Mouse (Mus musculus) neural tube, embryonic 12.5 days (tissue): ENCODE measurements around the gene Uba5. TPM values are rescaled to one million over a fixed set of nuclear protein-coding genes. Genes with fewer than 3 reads are reported as not detected.

Experiments used
- ATAC-seq: fragments of 200-750 bp; cut with Nextera tagmentation; 2 replicates; pipeline ENCODE4 v1.8.0; 2017; ENCODE audit warnings: low read depth, mild to moderate bottlenecking, moderate TSS enrichment, moderate library complexity; ENCODE audit not compliant: low FRiP score
- H3K27ac ChIP-seq: fragments of 300-500 bp; sonication (generic); 2 replicates; pipeline ENCODE4 v1.5.1; 2016
- H3K27me3 ChIP-seq: fragments of 300-500 bp; sonication (generic); replicated peaks from 2 replicates; pipeline ENCODE4 v1.6.1; 2016; ENCODE audit warnings: mild to moderate bottlenecking
- H3K36me3 ChIP-seq: fragments of 300-500 bp; sonication (generic); 2 replicates; pipeline ENCODE4 v1.6.1; 2016; ENCODE audit warnings: mild to moderate bottlenecking
- H3K4me1 ChIP-seq: fragments of 300-500 bp; sonication (generic); 2 replicates; pipeline ENCODE4 v1.6.1; 2016
- H3K4me2 ChIP-seq: fragments of 300-500 bp; sonication (generic); replicated peaks from 2 replicates; pipeline ENCODE4 v1.6.1; 2016; ENCODE audit warnings: mild to moderate bottlenecking
- H3K4me3 ChIP-seq: fragments of 300-500 bp; sonication (generic); 2 replicates; pipeline ENCODE4 v1.5.1; 2016
- H3K9ac ChIP-seq: fragments of 300-500 bp; sonication (generic); 2 replicates; pipeline ENCODE4 v1.6.1; 2016; ENCODE audit warnings: mild to moderate bottlenecking
- H3K9me3 ChIP-seq: fragments of 300-500 bp; sonication (generic); 2 replicates; pipeline ENCODE4 v1.6.1; 2016; ENCODE audit warnings: mild to moderate bottlenecking
- WGBS: fragments of 180-500 bp; shearing (Covaris S2); methylation state at CpG from one replicate; pipeline ENCODE4 v1.1.7; 2016; 5-methylcytosine and 5-hydroxymethylcytosine counted together
- polyA plus RNA-seq: library from polyadenylated mRNA; unstranded; fragments of >200 nt; fragmentation: Nextera tagmentation; extraction: Ambion mirVana; gene quantifications from 2 replicates; pipeline ENCODE4 v1.2.1, GENCODE M21; 2016

Uba5 gene
- polyA plus RNA-seq = 61.1 and 63.5 TPM in 2 replicates

- ATAC-seq = peak; percentile 77
- WGBS = under 1% methylated on average over 59 of the region's 59 CpGs
- H3K27ac ChIP-seq = no peak within 1 kb of the TSS
Measured at GRCm38 (mm10) chr9:104062430-104063243, at the start of gene Uba5. Gene Uba5 (minus strand): TSS chr9:104063134.

DNA sequence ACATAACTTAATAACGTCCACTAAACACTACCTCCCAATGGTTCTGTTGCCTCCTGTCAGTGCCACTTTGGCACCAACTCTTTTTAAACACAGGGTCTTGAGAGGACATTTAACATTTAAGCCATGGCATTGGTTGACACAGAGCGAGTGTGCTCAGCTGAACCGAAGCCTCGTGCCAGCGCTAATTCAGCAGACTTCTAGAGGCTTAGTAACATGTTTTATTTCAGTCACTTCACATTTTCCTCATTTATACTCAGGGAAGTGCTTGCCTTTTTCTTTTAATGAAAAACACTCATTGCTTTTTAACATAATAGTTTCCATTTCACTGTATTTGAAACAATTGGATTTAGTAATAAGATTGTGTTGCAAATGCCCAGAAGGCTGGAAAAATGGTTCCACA lies 46.2 kb upstream of the Uba5 start:
- Histone ChIP-seq H3K27me3 (no peaks in the 10 kb centered on the region), H3K4me1 (no peaks in the 10 kb centered on the region), H3K36me3 (no peaks in the 10 kb centered on the region), H3K9ac (no peak overlapping the region), H3K4me2 (no peak overlapping the region), H3K4me3 (no peak overlapping the region), H3K9me3 (no peaks in the 10 kb centered on the region), H3K27ac (no peak overlapping the region)
- ATAC-seq = no peak
- WGBS = 89% methylated on average over 5 of the region's 5 CpGs

More at GRCm38 (mm10) chr9:104062430-104063243, at the start of gene Uba5:
- H3K4me2 ChIP-seq = peak within 1 kb of the TSS; percentile 94
- peaks cover 20% of the 10 kb centered on the region for H3K36me3 ChIP-seq
- peak within 1 kb of the TSS; percentile 79 for H3K9ac ChIP-seq
- H3K4me3 ChIP-seq = peak within 1 kb of the TSS; percentile 97
- no peaks in the 10 kb centered on the region for H3K9me3 ChIP-seq
- peaks cover 18% of the 10 kb centered on the region for H3K4me1 ChIP-seq
- H3K27me3 ChIP-seq = no peaks in the 10 kb centered on the region

GRCm38 (mm10) chr9:104108571-104109143 lies 45.7 kb upstream of the Uba5 start:
- no peak overlapping the region for H3K4me2 ChIP-seq
- no peaks in the 10 kb centered on the region for H3K27me3 ChIP-seq
- WGBS = 63% methylated on average over 2 of the region's 2 CpGs
- H3K9ac ChIP-seq = no peak overlapping the region
- H3K4me3 ChIP-seq = no peak overlapping the region
- H3K27ac ChIP-seq = no peak overlapping the region
- H3K4me1 ChIP-seq = no peaks in the 10 kb centered on the region
- ATAC-seq = no peak
- no peaks in the 10 kb centered on the region for H3K36me3 ChIP-seq
- H3K9me3 ChIP-seq = no peaks in the 10 kb centered on the region

DNA sequence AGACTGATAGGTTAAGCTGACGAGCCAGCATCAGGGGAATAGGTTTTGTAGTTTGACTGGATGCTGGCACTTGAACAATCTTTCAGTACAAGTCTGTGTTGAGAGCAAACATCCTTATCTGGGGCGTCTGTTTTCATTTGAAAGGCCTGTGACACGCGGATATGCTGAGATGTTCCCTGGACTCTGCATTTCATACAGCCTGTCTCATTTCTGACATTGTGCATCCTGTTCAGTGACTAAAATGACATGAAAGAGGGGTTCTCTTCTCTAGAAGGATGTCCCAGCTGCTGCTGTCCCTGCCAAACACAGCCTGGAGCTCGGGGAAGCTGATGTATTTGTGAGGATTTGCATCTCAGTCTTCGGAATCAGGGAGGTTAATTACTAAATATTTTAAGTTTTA lies 44.5 kb upstream of the Uba5 start:
- Histone ChIP-seq H3K4me2 (no peak overlapping the region), H3K36me3 (no peaks in the 10 kb centered on the region), H3K27ac (no peak overlapping the region), H3K27me3 (no peaks in the 10 kb centered on the region), H3K4me3 (no peak overlapping the region), H3K4me1 (no peaks in the 10 kb centered on the region), H3K9me3 (no peaks in the 10 kb centered on the region), H3K9ac (no peak overlapping the region)
- 86% methylated on average over 6 of the region's 6 CpGs for WGBS
- no peak for ATAC-seq

DNA sequence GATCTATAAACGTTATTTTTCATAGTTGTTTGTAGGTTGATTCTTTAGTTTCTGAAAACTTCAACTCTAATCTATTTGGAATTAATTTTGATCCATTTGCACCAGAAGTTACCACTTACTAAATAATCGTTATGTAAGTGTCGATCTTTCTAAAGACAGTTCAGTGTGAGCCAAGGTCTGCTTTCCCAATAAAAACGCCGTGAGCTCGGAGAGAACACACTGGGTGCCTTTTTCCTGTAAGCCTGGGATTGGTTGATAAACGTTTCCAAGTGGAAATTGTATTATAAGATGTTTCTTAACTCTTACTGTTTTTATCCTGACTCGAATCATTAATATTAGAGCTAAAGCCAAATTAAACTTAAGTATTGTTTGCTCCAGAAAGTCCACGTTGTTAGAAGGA lies 44.0 kb upstream of the Uba5 start:
- no peak for ATAC-seq
- H3K9ac ChIP-seq = no peak overlapping the region
- WGBS = 86% methylated on average over 9 of the region's 9 CpGs
- no peak overlapping the region for H3K4me2 ChIP-seq
- H3K36me3 ChIP-seq = no peaks in the 10 kb centered on the region
- no peaks in the 10 kb centered on the region for H3K27me3 ChIP-seq
- no peaks in the 10 kb centered on the region for H3K9me3 ChIP-seq
- no peak overlapping the region for H3K4me3 ChIP-seq
- no peak overlapping the region for H3K27ac ChIP-seq
- no peaks in the 10 kb centered on the region for H3K4me1 ChIP-seq

DNA sequence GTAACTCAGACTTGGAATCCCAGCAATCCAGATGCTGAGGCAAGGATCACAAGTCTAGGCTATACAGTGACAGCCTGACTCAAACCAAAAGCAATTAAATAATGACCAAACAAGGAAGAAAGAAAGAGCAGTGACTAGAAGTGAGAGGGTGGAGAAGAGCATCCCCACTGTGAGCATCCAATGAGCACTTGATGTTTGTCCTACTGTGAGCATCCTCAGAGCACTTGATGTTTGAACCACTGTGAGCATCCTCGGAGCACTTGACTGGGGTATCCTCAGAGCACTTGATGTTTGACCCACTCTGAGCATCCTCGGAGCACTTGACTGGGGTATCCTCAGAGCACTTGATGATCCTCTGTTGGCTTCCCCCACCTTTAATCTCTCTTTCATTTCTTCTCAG lies 42.1 kb upstream of the Uba5 start:
- Histone ChIP-seq H3K4me3 (no peak overlapping the region), H3K9ac (no peak overlapping the region), H3K9me3 (no peaks in the 10 kb centered on the region), H3K27me3 (no peaks in the 10 kb centered on the region), H3K27ac (no peak overlapping the region), H3K4me2 (no peak overlapping the region), H3K36me3 (no peaks in the 10 kb centered on the region), H3K4me1 (no peaks in the 10 kb centered on the region)
- 85% methylated on average over 2 of the region's 2 CpGs for WGBS
- ATAC-seq = no peak

DNA sequence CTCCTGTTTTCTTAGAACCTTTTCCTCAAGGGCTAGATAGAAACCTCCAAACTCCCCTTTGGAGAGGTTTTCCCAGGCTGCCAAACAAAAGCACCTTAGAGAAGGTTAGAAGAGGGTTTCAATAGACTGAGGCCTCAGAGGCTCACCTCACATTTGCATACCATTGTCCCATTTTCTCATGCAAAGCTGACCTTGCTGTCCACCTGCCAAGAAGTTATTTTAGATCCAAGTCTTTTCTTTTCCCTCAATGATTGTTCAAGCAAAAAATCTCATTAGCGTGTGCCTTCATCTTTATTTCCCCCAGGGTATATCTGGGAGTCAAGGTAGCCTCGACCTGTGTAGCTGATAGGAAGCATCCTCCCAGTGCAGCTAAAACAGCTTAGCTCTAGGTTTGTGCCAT lies 40.0 kb upstream of the Uba5 start:
- H3K9ac ChIP-seq = no peak overlapping the region
- H3K4me3 ChIP-seq = no peak overlapping the region
- no peaks in the 10 kb centered on the region for H3K9me3 ChIP-seq
- no peak for ATAC-seq
- H3K4me1 ChIP-seq = no peaks in the 10 kb centered on the region
- no peaks in the 10 kb centered on the region for H3K27me3 ChIP-seq
- H3K36me3 ChIP-seq = no peaks in the 10 kb centered on the region
- 46% methylated on average over 2 of the region's 2 CpGs for WGBS
- H3K27ac ChIP-seq = no peak overlapping the region
- H3K4me2 ChIP-seq = no peak overlapping the region

- 45% methylated on average over 6 of the region's 6 CpGs for WGBS
- Histone ChIP-seq H3K36me3 (no peaks in the 10 kb centered on the region), H3K9ac (no peak overlapping the region), H3K9me3 (no peaks in the 10 kb centered on the region), H3K4me2 (no peak overlapping the region), H3K4me3 (no peak overlapping the region), H3K4me1 (no peaks in the 10 kb centered on the region), H3K27me3 (no peaks in the 10 kb centered on the region), H3K27ac (no peak overlapping the region)
- ATAC-seq = no peak
Measured at GRCm38 (mm10) chr9:104102301-104102700, 39.4 kb upstream of the Uba5 start.

DNA sequence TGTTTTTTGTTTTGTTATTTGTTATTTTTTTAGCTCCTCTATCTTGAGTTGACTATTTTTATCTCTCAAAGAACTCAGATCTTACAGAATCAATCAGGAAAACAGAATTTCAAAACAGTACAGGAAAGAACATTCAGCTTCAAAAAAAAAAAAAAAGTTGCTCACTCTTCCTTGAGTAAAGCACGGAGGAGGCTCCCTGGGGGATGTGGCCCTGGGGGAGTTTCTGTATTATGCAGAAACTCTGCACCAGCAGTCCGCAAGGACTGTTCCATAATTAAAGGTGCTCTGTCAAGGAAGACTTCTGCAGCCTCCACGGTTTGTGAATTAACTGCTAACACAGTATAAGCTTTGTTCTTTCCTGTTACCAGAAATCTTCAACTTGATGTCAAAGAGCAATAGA lies 38.5 kb upstream of the Uba5 start:
- H3K4me3 ChIP-seq = no peak overlapping the region
- 29% methylated on average over 3 of the region's 3 CpGs for WGBS

DNA sequence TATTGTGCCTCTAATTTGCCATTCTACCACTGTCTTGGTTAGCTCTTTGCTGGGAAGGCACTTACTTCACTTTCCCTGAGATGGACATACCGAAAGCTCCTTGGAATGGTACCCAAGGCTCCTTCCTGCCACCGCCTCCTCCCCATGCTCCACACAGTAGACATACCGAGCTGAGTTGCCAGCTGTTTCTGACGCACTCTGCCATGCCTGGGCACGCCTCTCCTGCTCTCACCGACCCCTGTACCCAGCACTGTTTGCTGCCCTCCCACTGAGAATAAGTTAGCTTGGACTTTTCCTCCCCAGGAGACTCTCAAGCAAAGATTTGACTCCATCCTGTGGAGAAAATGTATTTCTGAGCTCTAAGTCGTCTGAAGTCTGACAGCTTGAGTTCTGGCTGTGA lies 37.9 kb upstream of the Uba5 start:
- Histone ChIP-seq H3K4me3 (no peak overlapping the region), H3K4me1 (no peaks in the 10 kb centered on the region), H3K27me3 (no peaks in the 10 kb centered on the region), H3K4me2 (no peak overlapping the region), H3K9me3 (no peaks in the 10 kb centered on the region), H3K9ac (no peak overlapping the region), H3K27ac (no peak overlapping the region), H3K36me3 (no peaks in the 10 kb centered on the region)
- no peak for ATAC-seq
- WGBS = 59% methylated on average over 7 of the region's 7 CpGs

More for the DNA sequence above, 38.5 kb upstream of the Uba5 start:
- H3K27ac ChIP-seq = no peak overlapping the region
- no peaks in the 10 kb centered on the region for H3K4me1 ChIP-seq
- no peak overlapping the region for H3K4me2 ChIP-seq
- H3K9me3 ChIP-seq = no peaks in the 10 kb centered on the region
- H3K27me3 ChIP-seq = no peaks in the 10 kb centered on the region
- ATAC-seq = no peak
- H3K9ac ChIP-seq = no peak overlapping the region
- H3K36me3 ChIP-seq = no peaks in the 10 kb centered on the region

GRCm38 (mm10) chr9:104099060-104099459 lies 36.1 kb upstream of the Uba5 start:
- WGBS = 95% methylated on average over 11 of the region's 11 CpGs
- no peak for ATAC-seq
- Histone ChIP-seq H3K4me1 (no peaks in the 10 kb centered on the region), H3K9ac (no peak overlapping the region), H3K27ac (no peak overlapping the region), H3K4me3 (no peak overlapping the region), H3K9me3 (no peaks in the 10 kb centered on the region), H3K4me2 (no peak overlapping the region), H3K36me3 (no peaks in the 10 kb centered on the region), H3K27me3 (no peaks in the 10 kb centered on the region)

GRCm38 (mm10) chr9:104098256-104098655 lies 35.3 kb upstream of the Uba5 start:
- H3K36me3 ChIP-seq = no peaks in the 10 kb centered on the region
- H3K4me3 ChIP-seq = no peak overlapping the region
- no peak overlapping the region for H3K27ac ChIP-seq
- H3K4me2 ChIP-seq = no peak overlapping the region
- no peaks in the 10 kb centered on the region for H3K27me3 ChIP-seq
- no peak for ATAC-seq
- no peak overlapping the region for H3K9ac ChIP-seq
- 78% methylated on average over 5 of the region's 5 CpGs for WGBS
- H3K9me3 ChIP-seq = no peaks in the 10 kb centered on the region
- no peaks in the 10 kb centered on the region for H3K4me1 ChIP-seq

- no peak for ATAC-seq
- no peak overlapping the region for H3K4me2 ChIP-seq
- H3K27me3 ChIP-seq = no peaks in the 10 kb centered on the region
- H3K9ac ChIP-seq = no peak overlapping the region
- no peaks in the 10 kb centered on the region for H3K4me1 ChIP-seq
- no peak overlapping the region for H3K27ac ChIP-seq
- no peaks in the 10 kb centered on the region for H3K36me3 ChIP-seq
- no peak overlapping the region for H3K4me3 ChIP-seq
- H3K9me3 ChIP-seq = no peaks in the 10 kb centered on the region
- WGBS = 93% methylated on average over 5 of the region's 5 CpGs
Measured at GRCm38 (mm10) chr9:104092945-104093344, 30.0 kb upstream of the Uba5 start.
